Mouse (Mus musculus): ENCODE measurements around the gene Tmem260.

- TF ChIP-seq POLR2A (IDR thresholded peaks at IDR 0.05; ENCODE audit: control insufficient read depth, low read depth, low read length) (no peak), CTCF (IDR thresholded peaks at IDR 0.05; ENCODE audit: control insufficient read depth, insufficient read depth, insufficient replicate concordance, low read depth, low read length) (no peak)
Observed at GRCm38 (mm10) chr14:48468339-48468738, 22.4 kb downstream of the Tmem260 start.
